Mouse (Mus musculus) liver, embryonic 15.5 days (tissue): ENCODE results near the gene Tle1. TPM values are rescaled to one million over a fixed set of nuclear protein-coding genes. Genes with fewer than 3 reads are reported as not detected.
A peak's percentile ranks its signal among the peaks of the same experiment; 100 is the strongest.

Experiments
- ATAC-seq: fragments of 200-750 bp; cut with Nextera tagmentation; 2 replicates; pipeline ENCODE4 v1.8.0; 2017; ENCODE audit warnings: moderate number of reproducible peaks, mild to moderate bottlenecking, moderate library complexity; ENCODE audit not compliant: insufficient read depth
- H3K27ac ChIP-seq: fragments of 300-500 bp; sonication (generic); replicated peaks from 2 replicates; pipeline ENCODE4 v1.5.1; 2015; ENCODE audit warnings: mild to moderate bottlenecking, inconsistent platforms
- H3K27me3 ChIP-seq: fragments of 300-500 bp; sonication (generic); 2 replicates; pipeline ENCODE4 v1.6.1; 2015; ENCODE audit warnings: mild to moderate bottlenecking, inconsistent platforms
- H3K36me3 ChIP-seq: fragments of 300-500 bp; sonication (generic); replicated peaks from 2 replicates; pipeline ENCODE4 v1.6.1; 2015; ENCODE audit warnings: moderate library complexity, mild to moderate bottlenecking, inconsistent platforms
- H3K4me1 ChIP-seq: fragments of 300-500 bp; sonication (generic); replicated peaks from 2 replicates; pipeline ENCODE4 v1.6.1; 2015; ENCODE audit warnings: inconsistent platforms
- H3K4me2 ChIP-seq: fragments of 300-500 bp; sonication (generic); 2 replicates; pipeline ENCODE4 v1.6.1; 2015; ENCODE audit warnings: moderate library complexity, mild to moderate bottlenecking, inconsistent platforms
- H3K4me3 ChIP-seq: fragments of 300-500 bp; sonication (generic); replicated peaks from 2 replicates; pipeline ENCODE4 v1.5.1; 2015; ENCODE audit warnings: mild to moderate bottlenecking, inconsistent platforms
- H3K9ac ChIP-seq: fragments of 300-500 bp; sonication (generic); 2 replicates; pipeline ENCODE4 v1.6.1; 2015; ENCODE audit warnings: moderate library complexity, mild to moderate bottlenecking, inconsistent platforms
- H3K9me3 ChIP-seq: fragments of 300-500 bp; sonication (generic); replicated peaks from 2 replicates; pipeline ENCODE4 v1.6.1; 2016; ENCODE audit warnings: inconsistent platforms
- WGBS: fragments of 180-500 bp; shearing (Covaris S2); methylation state at CpG from one replicate; pipeline ENCODE4 v1.1.7; 2015; ENCODE audit warnings: mixed read lengths; ENCODE audit not compliant: insufficient replicate concordance; 5-methylcytosine and 5-hydroxymethylcytosine counted together
- polyA plus RNA-seq: library from polyadenylated mRNA; unstranded; fragments of >200 nt; fragmentation: Nextera tagmentation; extraction: Ambion mirVana; gene quantifications from 2 replicates; pipeline ENCODE4 v1.2.1, GENCODE M21; 2015

Gene Tle1
- polyA plus RNA-seq, 1 experiment from 2014 or later = 7.5 TPM

- peaks cover 18% of the 10 kb centered on the region for H3K27me3 ChIP-seq
- peak overlapping the region; percentile 74 for H3K4me3 ChIP-seq
- peak overlapping the region; percentile 34; the same call in 1 of the 2 replicates for H3K27ac ChIP-seq
- 0 out of 2 replicates have a peak, but pooled peaks cover 3% of the 10 kb centered on the region for H3K36me3 ChIP-seq
- H3K4me1 ChIP-seq = peaks cover 40% of the 10 kb centered on the region
- 47% methylated on average over 7 of the region's 7 CpGs for WGBS
- no peaks in the 10 kb centered on the region for H3K9me3 ChIP-seq
- no peak overlapping the region for H3K9ac ChIP-seq
- H3K4me2 ChIP-seq = peak overlapping the region; percentile 96
- ATAC-seq = no peak
Measured at GRCm38 (mm10) chr4:72197888-72198605, 2.7 kb downstream of the Tle1 start.

GRCm38 (mm10) chr4:72195116-72195835 lies 5.4 kb downstream of the Tle1 start:
- Histone ChIP-seq H3K27me3 (no peaks in the 10 kb centered on the region), H3K9ac (no peak overlapping the region), H3K9me3 (no peaks in the 10 kb centered on the region), H3K4me1 (peaks cover 37% of the 10 kb centered on the region), H3K4me3 (no peak overlapping the region), H3K27ac (no peak overlapping the region), H3K36me3 (peaks cover 11% of the 10 kb centered on the region; the same call in 1 of the 2 replicates), H3K4me2 (no peak overlapping the region)
- ATAC-seq = no peak
- 42% methylated on average over 6 of the region's 6 CpGs for WGBS

- H3K4me1 ChIP-seq = peaks cover 20% of the 10 kb centered on the region; the same call in 1 of the 2 replicates
- WGBS = 19% methylated on average over 1 of the region's 1 CpGs
- no peaks in the 10 kb centered on the region for H3K27me3 ChIP-seq
- no peak overlapping the region for H3K4me2 ChIP-seq
- H3K9ac ChIP-seq = no peak overlapping the region
- no peaks in the 10 kb centered on the region for H3K9me3 ChIP-seq
- H3K27ac ChIP-seq = no peak overlapping the region
- H3K4me3 ChIP-seq = no peak overlapping the region
- no peak for ATAC-seq
- H3K36me3 ChIP-seq = peaks cover 11% of the 10 kb centered on the region; the same call in 1 of the 2 replicates
Measured at GRCm38 (mm10) chr4:72193276-72193675, 7.4 kb downstream of the Tle1 start.

DNA sequence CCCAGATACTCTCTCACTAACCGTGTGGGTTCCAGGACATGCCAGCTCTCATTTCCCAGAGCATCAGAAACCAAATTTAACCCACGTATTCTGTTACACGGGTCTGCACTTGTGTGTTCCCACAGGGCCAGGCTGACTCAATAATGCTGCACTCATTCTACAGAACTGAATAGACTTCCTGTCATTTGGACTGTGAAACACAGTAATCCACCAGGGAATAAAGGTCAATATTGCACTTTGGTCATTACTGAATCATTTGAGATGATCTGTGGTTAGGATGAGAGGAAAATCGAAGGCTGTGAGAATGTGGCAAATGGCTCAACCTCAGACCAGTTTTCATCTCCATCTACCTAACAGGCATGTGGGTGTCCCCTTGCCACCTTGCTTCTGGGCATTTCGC lies 16.2 kb downstream of the Tle1 start:
- Histone ChIP-seq H3K9me3 (no peaks in the 10 kb centered on the region), H3K4me1 (0 out of 2 replicates have a peak, but pooled peaks cover 3% of the 10 kb centered on the region), H3K4me2 (no peak overlapping the region), H3K9ac (no peak overlapping the region), H3K27ac (no peak overlapping the region), H3K36me3 (no peaks in the 10 kb centered on the region; the same call in none of the 2 replicates), H3K4me3 (no peak overlapping the region), H3K27me3 (no peaks in the 10 kb centered on the region)
- ATAC-seq = no peak
- 63% methylated on average over 5 of the region's 5 CpGs for WGBS

DNA sequence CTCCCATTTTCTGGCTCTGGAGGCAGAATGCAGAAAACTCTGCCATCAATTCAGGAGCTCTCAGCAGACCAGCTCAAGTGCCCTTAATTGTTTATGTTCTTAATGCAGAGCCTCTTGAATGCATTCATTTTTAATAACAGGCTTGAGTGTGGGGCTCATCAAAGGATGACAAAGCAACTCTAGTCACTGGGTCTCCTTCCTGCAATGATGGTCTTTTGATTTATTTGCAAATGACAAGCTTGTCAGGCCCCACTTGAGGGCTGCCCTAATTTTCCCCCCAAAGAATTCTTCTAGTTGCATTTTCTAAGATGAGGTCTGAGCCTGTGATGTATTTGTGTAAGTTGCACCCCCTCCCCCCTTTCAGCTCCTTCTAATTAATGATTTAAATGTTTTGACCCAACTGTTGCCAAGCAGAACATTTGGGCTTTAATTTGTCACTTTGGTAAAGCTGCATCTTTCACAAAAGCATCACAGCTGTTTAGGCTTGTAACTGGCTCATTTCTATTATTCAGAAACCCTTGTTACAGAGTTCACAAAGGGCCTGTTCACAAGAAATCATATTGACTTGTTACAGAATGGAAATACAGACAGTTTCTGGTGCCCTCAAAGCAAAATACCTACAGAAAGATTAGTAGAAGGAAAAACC lies 18.3 kb downstream of the Tle1 start:
- Histone ChIP-seq H3K36me3 (no peaks in the 10 kb centered on the region; the same call in none of the 2 replicates), H3K27me3 (no peaks in the 10 kb centered on the region)
- ATAC-seq = no peak

DNA sequence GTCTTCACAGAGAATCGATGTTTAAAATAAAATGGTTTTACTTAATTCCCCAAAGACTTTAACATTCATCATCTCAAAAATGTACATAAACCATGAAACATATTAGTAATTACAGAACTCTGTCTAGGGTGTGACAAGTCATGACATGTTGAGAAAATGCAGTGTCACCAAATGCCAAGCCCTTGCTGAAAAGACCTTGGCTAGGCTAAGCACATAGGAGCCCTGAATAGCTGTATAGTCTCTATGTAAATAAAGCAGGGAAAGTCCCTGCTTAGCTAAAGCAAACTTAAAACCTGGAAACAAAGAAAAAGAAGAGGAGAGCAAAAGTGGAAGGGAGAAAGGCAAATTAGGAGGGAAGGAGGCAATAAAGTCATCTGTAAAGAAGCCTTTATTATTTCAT lies 24.8 kb downstream of the Tle1 start:
- Histone ChIP-seq H3K4me3 (no peak overlapping the region), H3K9me3 (no peaks in the 10 kb centered on the region), H3K4me2 (no peak overlapping the region), H3K4me1 (no peaks in the 10 kb centered on the region), H3K27me3 (no peaks in the 10 kb centered on the region), H3K27ac (no peak overlapping the region), H3K9ac (no peak overlapping the region), H3K36me3 (peaks cover 4% of the 10 kb centered on the region; the same call in 1 of the 2 replicates)
- no peak for ATAC-seq
- 63% methylated on average over 1 of the region's 1 CpGs for WGBS

More for the DNA sequence above, 18.3 kb downstream of the Tle1 start:
- H3K4me3 ChIP-seq = no peak overlapping the region
- no peak overlapping the region for H3K4me2 ChIP-seq
- no peaks in the 10 kb centered on the region for H3K9me3 ChIP-seq
- no peak overlapping the region for H3K9ac ChIP-seq
- H3K4me1 ChIP-seq = 0 out of 2 replicates have a peak, but pooled peaks cover 3% of the 10 kb centered on the region
- H3K27ac ChIP-seq = no peak overlapping the region

- H3K4me2 ChIP-seq = no peak overlapping the region
- H3K4me1 ChIP-seq = no peaks in the 10 kb centered on the region
- H3K9me3 ChIP-seq = no peaks in the 10 kb centered on the region
- H3K27ac ChIP-seq = no peak overlapping the region
- WGBS = 37% methylated on average over 1 of the region's 1 CpGs
- H3K27me3 ChIP-seq = no peaks in the 10 kb centered on the region
- peaks cover 14% of the 10 kb centered on the region for H3K36me3 ChIP-seq
- H3K9ac ChIP-seq = no peak overlapping the region
- ATAC-seq = no peak
- no peak overlapping the region for H3K4me3 ChIP-seq
Measured at GRCm38 (mm10) chr4:72168267-72168666, 32.5 kb downstream of the Tle1 start.

GRCm38 (mm10) chr4:72167761-72168229 lies 32.9 kb downstream of the Tle1 start:
- Histone ChIP-seq H3K4me3 (no peak overlapping the region), H3K4me1 (no peaks in the 10 kb centered on the region; the same call in 1 of the 2 replicates), H3K27me3 (no peaks in the 10 kb centered on the region), H3K27ac (no peak overlapping the region), H3K9me3 (no peaks in the 10 kb centered on the region), H3K4me2 (no peak overlapping the region), H3K9ac (no peak overlapping the region), H3K36me3 (peaks cover 14% of the 10 kb centered on the region)
- 74% methylated on average over 2 of the region's 2 CpGs for WGBS
- ATAC-seq = no peak

DNA sequence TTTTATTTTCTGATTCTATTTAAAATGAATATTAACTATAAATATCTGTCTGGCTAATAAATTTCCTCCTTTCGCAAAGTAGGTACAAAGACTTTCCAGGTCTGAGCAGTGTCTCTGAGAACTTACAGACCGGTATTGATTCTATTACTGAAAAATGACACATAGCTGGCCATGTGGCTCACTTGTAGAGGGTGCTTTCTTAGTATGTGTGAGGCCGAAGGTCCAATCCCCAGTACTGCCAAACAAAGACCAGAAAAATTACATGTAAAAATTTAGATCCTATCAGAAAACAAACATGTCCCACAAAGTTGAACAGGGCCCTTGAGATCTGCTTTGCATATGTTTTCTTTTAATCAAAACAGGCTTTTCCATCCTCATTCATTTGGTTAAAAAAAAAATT lies 33.5 kb downstream of the Tle1 start:
- Histone ChIP-seq H3K9me3 (no peaks in the 10 kb centered on the region), H3K27ac (no peak overlapping the region), H3K4me2 (no peak overlapping the region), H3K9ac (no peak overlapping the region), H3K27me3 (no peaks in the 10 kb centered on the region), H3K4me3 (no peak overlapping the region), H3K36me3 (peaks cover 17% of the 10 kb centered on the region), H3K4me1 (no peaks in the 10 kb centered on the region; the same call in 1 of the 2 replicates)
- ATAC-seq = no peak
- 79% methylated on average over 3 of the region's 3 CpGs for WGBS

DNA sequence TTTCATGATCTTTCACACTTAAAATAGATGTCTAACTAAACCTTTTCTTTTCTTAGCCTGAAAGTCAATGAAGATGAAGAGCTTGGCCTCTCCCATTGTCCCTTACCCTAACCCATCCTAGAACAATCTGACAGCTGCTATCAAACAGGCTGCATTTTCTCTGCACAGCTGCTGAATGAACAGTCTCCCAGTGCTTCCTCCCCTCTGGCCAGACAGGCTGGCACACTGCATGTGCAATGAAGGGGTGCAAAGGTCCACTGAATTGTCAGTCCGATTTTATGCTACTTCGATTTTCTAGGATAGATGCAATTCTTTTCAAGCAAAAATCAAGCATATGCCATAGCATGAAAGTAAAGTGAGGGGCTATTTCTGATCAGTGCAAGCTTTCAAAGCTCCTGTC lies 34.2 kb downstream of the Tle1 start:
- H3K4me2 ChIP-seq = no peak overlapping the region
- H3K9me3 ChIP-seq = no peaks in the 10 kb centered on the region
- WGBS = 75% methylated on average over 2 of the region's 2 CpGs
- no peak overlapping the region for H3K27ac ChIP-seq
- H3K36me3 ChIP-seq = peaks cover 17% of the 10 kb centered on the region
- no peak for ATAC-seq
- H3K4me3 ChIP-seq = no peak overlapping the region
- no peaks in the 10 kb centered on the region; the same call in 1 of the 2 replicates for H3K4me1 ChIP-seq
- no peak overlapping the region for H3K9ac ChIP-seq
- no peaks in the 10 kb centered on the region for H3K27me3 ChIP-seq

GRCm38 (mm10) chr4:72165765-72166164 lies 35.0 kb downstream of the Tle1 start:
- H3K4me2 ChIP-seq = no peak overlapping the region
- H3K27ac ChIP-seq = no peak overlapping the region
- no peaks in the 10 kb centered on the region; the same call in 1 of the 2 replicates for H3K4me1 ChIP-seq
- H3K9ac ChIP-seq = no peak overlapping the region
- no peaks in the 10 kb centered on the region for H3K9me3 ChIP-seq
- WGBS = 86% methylated on average over 9 of the region's 9 CpGs
- H3K36me3 ChIP-seq = peaks cover 17% of the 10 kb centered on the region
- H3K27me3 ChIP-seq = no peaks in the 10 kb centered on the region
- H3K4me3 ChIP-seq = no peak overlapping the region
- no peak for ATAC-seq
